Mouse (Mus musculus): ENCODE results near the gene Mgat5.

- TF ChIP-seq POLR2A (IDR thresholded peaks at IDR 0.05; ENCODE audit: control insufficient read depth, extremely low read depth, insufficient read depth, low read length, poor library complexity) (no peak), CTCF (IDR thresholded peaks at IDR 0.05; ENCODE audit: borderline replicate concordance, control insufficient read depth, extremely low read depth, insufficient read depth, low read length, poor library complexity) (peak; percentile 77; the same call in 1 of the 2 replicates)
These were observed 280.0 kb downstream of the Mgat5 start for GRCm38 (mm10) chr1:127484826-127485225.

Data from thymus, adult 2 months (tissue).